In genomic region chr10:83328791-83329190, GRCm38 (mm10) we compare ENCODE assay signal across 21 mouse cellular contexts. TPM values are rescaled to one million over a fixed set of nuclear protein-coding genes. Genes with fewer than 3 reads are reported as not detected.
DNase-seq lines count a peak whose midpoint lies in the region; ATAC-seq and TF ChIP-seq lines count a peak whose summit lies in the region.
"Had no signal": no experiment of that assay in that cellular context is flagged by ENCODE, and none has a peak within 500 bp of the region (broad histone marks: within the 10 kb centered on the region; RNA-seq: fewer than 3 reads in every experiment).

No protein-coding gene starts in this region.

- TF ChIP-seq CTCF in testis, adult 2 months (IDR thresholded peaks at IDR 0.05; ENCODE audit: control insufficient read depth, insufficient read depth, insufficient replicate concordance, low read depth, low read length): no peak
- TF ChIP-seq CTCF in lung, postnatal 0 days (IDR thresholded peaks at IDR 0.05): no peak
- TF ChIP-seq CTCF in stomach, postnatal 0 days (IDR thresholded peaks at IDR 0.05; ENCODE audit: low read depth): no peak

- H3K36me3 ChIP-seq in embryonic facial prominence, embryonic 11.5 days (replicated peaks; ENCODE audit: control insufficient read depth, insufficient read depth, low read depth, low read length): no peaks in the 10 kb centered on the region
- H3K36me3 ChIP-seq in embryonic facial prominence, embryonic 10.5 days (replicated peaks): no peaks in the 10 kb centered on the region
- no peaks in the 10 kb centered on the region for H3K36me3 ChIP-seq in testis, adult 2 months (ENCODE audit: control insufficient read depth, insufficient read depth, low read length)
- no peaks in the 10 kb centered on the region for H3K36me3 ChIP-seq in lung, postnatal 0 days (ENCODE audit: insufficient read depth, low read length)
- H3K36me3 ChIP-seq in stomach, postnatal 0 days (ENCODE audit: control insufficient read depth, insufficient read depth, low read length): no peaks in the 10 kb centered on the region
- H3K36me3 ChIP-seq: forebrain, embryonic 10.5 days; forebrain, embryonic 15.5 days had no signal

- WGBS in embryonic facial prominence, embryonic 11.5 days: 53% methylated on average over 5 of the region's 5 CpGs
- 65% methylated on average over 5 of the region's 5 CpGs for WGBS in embryonic facial prominence, embryonic 10.5 days
- 64% methylated on average over 5 of the region's 5 CpGs for WGBS in lung, postnatal 0 days
- WGBS in stomach, postnatal 0 days: 89% methylated on average over 5 of the region's 5 CpGs

- no peak overlapping the region for H3K4me2 ChIP-seq in embryonic facial prominence, embryonic 11.5 days (ENCODE audit: low read depth, low read length)
- no peak overlapping the region for H3K4me2 ChIP-seq in lung, postnatal 0 days (replicated peaks; ENCODE audit: low read depth, low read length)
- no peak overlapping the region for H3K4me2 ChIP-seq in stomach, postnatal 0 days (replicated peaks; ENCODE audit: low read depth)
- H3K4me2 ChIP-seq: forebrain, embryonic 15.5 days; hindbrain, embryonic 13.5 days had no signal

- peak; percentile 57 for DNase-seq in embryonic facial prominence, embryonic 11.5 days (ENCODE audit: low spot score)
- DNase-seq in embryonic facial prominence, embryonic 10.5 days (ENCODE audit: low spot score): no peak
- DNase-seq in testis, postnatal 10 days (ENCODE audit: low spot score): no peak
- peak; percentile 74 for DNase-seq in lung, postnatal 0 days (ENCODE audit: low spot score)
- no peak for DNase-seq in kidney, adult 18-20 months
- DNase-seq in stomach, postnatal 0 days (ENCODE audit: low spot score): no peak
- no peak for DNase-seq in spleen, postnatal 14 days (ENCODE audit: low spot score in 2 of 2)
- DNase-seq: adrenal gland, postnatal 14 days; B cell, adult 2 months; cerebellum, adult 9-11 months; gastrocnemius, postnatal 36 days; heart, adult 11 months; heart, postnatal 10 days had no signal

- TF ChIP-seq POLR2A in testis, adult 2 months (IDR thresholded peaks at IDR 0.05; ENCODE audit: control insufficient read depth, low read depth, low read length): no peak

- peak; percentile 73 for TF ChIP-seq EP300 in lung, postnatal 0 days (IDR thresholded peaks at IDR 0.05)
- no peak for TF ChIP-seq EP300 in stomach, postnatal 0 days (optimal IDR thresholded peaks at IDR 0.05)

- H3K9me3 ChIP-seq in embryonic facial prominence, embryonic 11.5 days (replicated peaks; ENCODE audit: control insufficient read depth, low read length): no peaks in the 10 kb centered on the region
- H3K9me3 ChIP-seq in embryonic facial prominence, embryonic 10.5 days: no peaks in the 10 kb centered on the region
- H3K9me3 ChIP-seq in lung, postnatal 0 days (ENCODE audit: low read length): no peaks in the 10 kb centered on the region
- H3K9me3 ChIP-seq in stomach, postnatal 0 days (ENCODE audit: control insufficient read depth, low read length): no peaks in the 10 kb centered on the region
- H3K9me3 ChIP-seq: forebrain, embryonic 10.5 days; forebrain, embryonic 15.5 days; hindbrain, embryonic 13.5 days had no signal

- H3K9ac ChIP-seq in embryonic facial prominence, embryonic 11.5 days (replicated peaks; ENCODE audit: low read length): no peak overlapping the region
- no peak overlapping the region for H3K9ac ChIP-seq in lung, postnatal 0 days (replicated peaks; ENCODE audit: low read depth)
- no peak overlapping the region for H3K9ac ChIP-seq in stomach, postnatal 0 days (ENCODE audit: low read length)
- H3K9ac ChIP-seq: forebrain, embryonic 15.5 days; hindbrain, embryonic 13.5 days had no signal

- no peak overlapping the region for H3K4me3 ChIP-seq in embryonic facial prominence, embryonic 11.5 days (ENCODE audit: low read depth, low read length)
- no peak overlapping the region for H3K4me3 ChIP-seq in embryonic facial prominence, embryonic 10.5 days
- peak overlapping the region; percentile 43 for H3K4me3 ChIP-seq in testis, adult 2 months (ENCODE audit: control insufficient read depth, low read depth, low read length)
- H3K4me3 ChIP-seq in lung, postnatal 0 days (ENCODE audit: low read depth, low read length): no peak overlapping the region
- H3K4me3 ChIP-seq in stomach, postnatal 0 days (ENCODE audit: low read depth, low read length): no peak overlapping the region
- H3K4me3 ChIP-seq: erythroblast, embryonic 14.5 days; forebrain, embryonic 10.5 days; forebrain, embryonic 15.5 days; hindbrain, embryonic 13.5 days had no signal

- H3K4me1 ChIP-seq in embryonic facial prominence, embryonic 11.5 days (ENCODE audit: control insufficient read depth, insufficient read depth, low read length): no peaks in the 10 kb centered on the region
- peaks cover 17% of the 10 kb centered on the region for H3K4me1 ChIP-seq in embryonic facial prominence, embryonic 10.5 days
- H3K4me1 ChIP-seq in testis, adult 2 months (ENCODE audit: control insufficient read depth, insufficient read depth, low read length): peaks cover 6% of the 10 kb centered on the region
- no peaks in the 10 kb centered on the region for H3K4me1 ChIP-seq in lung, postnatal 0 days (ENCODE audit: insufficient read depth, low read depth, low read length)
- no peaks in the 10 kb centered on the region for H3K4me1 ChIP-seq in stomach, postnatal 0 days (replicated peaks; ENCODE audit: control insufficient read depth, insufficient read depth)
- H3K4me1 ChIP-seq: forebrain, embryonic 10.5 days; forebrain, embryonic 15.5 days; hindbrain, embryonic 13.5 days had no signal

- no peak overlapping the region for H3K27ac ChIP-seq in embryonic facial prominence, embryonic 11.5 days (replicated peaks; ENCODE audit: low read depth, low read length)
- no peak overlapping the region for H3K27ac ChIP-seq in embryonic facial prominence, embryonic 10.5 days (replicated peaks)
- no peak overlapping the region for H3K27ac ChIP-seq in testis, adult 2 months (ENCODE audit: control insufficient read depth, insufficient read depth, low read depth, low read length)
- H3K27ac ChIP-seq in lung, postnatal 0 days (ENCODE audit: low read length): no peak overlapping the region
- H3K27ac ChIP-seq in stomach, postnatal 0 days (replicated peaks): no peak overlapping the region
- H3K27ac ChIP-seq: forebrain, embryonic 10.5 days; forebrain, embryonic 15.5 days; hindbrain, embryonic 13.5 days; hindbrain, postnatal 0 days had no signal

- no peak for ATAC-seq in embryonic facial prominence, embryonic 11.5 days (replicated peaks; ENCODE audit: insufficient number of reproducible peaks, low FRiP score, low TSS enrichment, low read depth)
- ATAC-seq in lung, postnatal 0 days: peak; percentile 94
- ATAC-seq in stomach, postnatal 0 days (ENCODE audit: low FRiP score, low TSS enrichment): no peak
- ATAC-seq: activated CD4-positive, CD25-positive, alpha-beta regulatory T cell, adult 4 months; forebrain, embryonic 15.5 days; hindbrain, postnatal 0 days; Patski had no signal

- no peaks in the 10 kb centered on the region; the same call in 1 of the 2 replicates for H3K27me3 ChIP-seq in embryonic facial prominence, embryonic 11.5 days (ENCODE audit: control insufficient read depth, insufficient read depth, low read length)
- peaks cover 22% of the 10 kb centered on the region for H3K27me3 ChIP-seq in embryonic facial prominence, embryonic 10.5 days (replicated peaks; ENCODE audit: low read depth, poor library complexity, severe bottlenecking)
- H3K27me3 ChIP-seq in testis, adult 2 months (ENCODE audit: control insufficient read depth, insufficient read depth, low read length): no peaks in the 10 kb centered on the region
- H3K27me3 ChIP-seq in lung, postnatal 0 days (replicated peaks; ENCODE audit: insufficient read depth, low read length): no peaks in the 10 kb centered on the region
- no peaks in the 10 kb centered on the region for H3K27me3 ChIP-seq in stomach, postnatal 0 days (ENCODE audit: control insufficient read depth, insufficient read depth, low read length)
- H3K27me3 ChIP-seq: forebrain, embryonic 15.5 days; hindbrain, embryonic 13.5 days; Patski had no signal

RNA-seq across cellular contexts. Expression of gene Slc41a2, which starts 8.9 kb away (rescaled TPM):
- 0.52 and 0.81 TPM in 2 replicates for polyA plus RNA-seq in embryonic facial prominence, embryonic 11.5 days (2014; fragmentation: Nextera tagmentation; extraction: Ambion mirVana)
- polyA plus RNA-seq in embryonic facial prominence, embryonic 10.5 days (2016; fragmentation: Nextera tagmentation; extraction: Ambion mirVana): 0.21 and 0.27 TPM in 2 replicates
- 6.6 and 8.5 TPM in 2 replicates for polyA plus RNA-seq in testis, adult 2 months (2012; rRNA removed)
- polyA plus RNA-seq in lung, postnatal 0 days (2015; fragmentation: Nextera tagmentation; extraction: Ambion mirVana): 1.2 and 1.5 TPM in 2 replicates
- 0.59 and 0.92 TPM in 2 replicates for polyA plus RNA-seq in stomach, postnatal 0 days (2015; fragmentation: Nextera tagmentation; extraction: Ambion mirVana)
- polyA plus RNA-seq: erythroblast, embryonic 14.5 days had no signal

RNA-seq across cellular contexts. Expression of gene D10Wsu102e, which starts 31.2 kb away (rescaled TPM):
- 0.89 and 1.00 TPM in 2 replicates for polyA plus RNA-seq in embryonic facial prominence, embryonic 11.5 days (2014; fragmentation: Nextera tagmentation; extraction: Ambion mirVana)
- 1.3 TPM in 2 replicates for polyA plus RNA-seq in embryonic facial prominence, embryonic 10.5 days (2016; fragmentation: Nextera tagmentation; extraction: Ambion mirVana)
- 0.30 and 0.42 TPM in 2 replicates for polyA plus RNA-seq in testis, adult 2 months (2012; rRNA removed)
- 0.19 and 0.20 TPM in 2 replicates for polyA plus RNA-seq in lung, postnatal 0 days (2015; fragmentation: Nextera tagmentation; extraction: Ambion mirVana)
- 0.23 and 0.27 TPM in 2 replicates for polyA plus RNA-seq in stomach, postnatal 0 days (2015; fragmentation: Nextera tagmentation; extraction: Ambion mirVana)

Comparison
In these comparisons a context has a peak if more than half of its experiments do, and no peak if none do; other contexts are left out.
1. DNase-seq: peak in embryonic facial prominence, embryonic 11.5 days (single experiment) and lung, postnatal 0 days (single experiment); none in embryonic facial prominence, embryonic 10.5 days (single experiment), testis, postnatal 10 days (single experiment), kidney, adult 18-20 months (single experiment), stomach, postnatal 0 days (single experiment) and spleen, postnatal 14 days (0 of 2).